Mouse (Mus musculus) right cerebral cortex, adult 2 months (tissue): ENCODE data around the gene Spi1.
"Not testable (repeated sequence)": the region's sequence is repeated elsewhere in the genome, so short reads cannot be mapped to it uniquely, and the experiment has no call there.

Experiments
- DNase-seq, 2 experiments: peaks; one replicate each; pipeline ENCODE4 v3.0.0; 2021 to 2022; ENCODE audit warnings: low spot score in 2 of 2

Spi1 gene

DNA sequence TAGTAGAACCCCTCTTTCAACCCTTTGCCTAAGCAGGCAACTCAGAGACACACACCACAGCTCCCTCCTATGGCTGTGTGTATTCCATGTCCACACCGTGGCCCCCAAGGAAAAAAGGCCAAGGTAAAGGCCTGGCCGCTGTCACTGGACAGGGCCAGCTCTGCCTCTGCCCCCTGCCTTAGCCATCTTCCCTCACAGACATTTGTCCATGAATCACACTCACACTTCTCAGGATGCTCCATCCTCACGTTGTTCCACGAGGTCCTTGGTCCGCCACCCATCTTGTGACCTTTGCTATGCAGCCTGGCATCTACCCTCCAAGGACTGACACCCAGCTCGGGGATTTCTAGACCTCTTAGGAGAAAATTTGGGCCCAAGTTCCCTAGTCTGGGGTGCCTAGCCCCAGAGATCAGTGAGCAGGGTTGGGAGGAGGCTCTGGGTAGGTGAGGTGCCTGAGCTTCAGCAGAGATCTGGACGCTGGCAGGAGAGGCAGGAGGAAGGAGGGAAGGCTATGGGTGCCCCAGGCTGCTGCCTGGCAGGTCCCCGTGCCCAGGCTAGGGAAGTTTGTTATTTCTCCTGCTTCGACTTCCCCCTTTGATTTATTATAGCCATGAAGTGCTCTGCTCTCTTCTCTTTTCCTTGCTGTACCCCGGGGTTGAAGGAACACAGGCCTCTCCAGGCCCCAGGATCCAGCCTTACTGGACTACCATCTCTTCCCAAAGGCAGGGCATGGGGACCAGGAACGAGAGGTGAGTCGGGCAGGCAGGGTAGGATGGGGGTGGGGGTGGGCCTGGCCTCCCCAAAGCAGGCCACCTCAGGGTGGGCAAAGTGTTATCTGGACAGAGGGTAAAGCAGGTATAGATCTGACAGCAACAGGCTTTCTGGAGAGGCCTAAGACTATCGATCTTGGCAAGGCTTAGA is at the start of gene Spi1:
TSS of gene Spi1 (plus strand) at position 616 of the 921 bp plus-strand sequence.
- DNase-seq = no peak

DNA sequence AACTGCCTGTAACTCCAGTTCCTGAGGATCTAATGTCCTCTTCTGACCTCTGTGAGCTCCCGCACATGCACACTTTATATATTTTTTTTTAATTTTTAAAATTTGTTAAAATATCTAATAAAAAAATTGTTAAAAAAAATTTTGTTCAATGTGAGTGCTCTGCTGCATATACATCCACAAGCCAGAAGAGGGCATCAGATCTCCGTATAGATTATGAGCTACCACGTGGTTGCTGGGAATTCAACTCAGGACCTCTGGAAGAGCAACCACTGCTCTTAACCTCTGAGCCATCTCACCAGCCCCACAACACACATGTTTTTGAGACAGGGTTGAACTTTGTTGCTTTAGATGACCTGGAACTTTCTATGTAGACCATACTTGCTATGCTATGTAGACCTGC is 49.2 kb upstream of the Spi1 start:
- no peak for DNase-seq

DNA sequence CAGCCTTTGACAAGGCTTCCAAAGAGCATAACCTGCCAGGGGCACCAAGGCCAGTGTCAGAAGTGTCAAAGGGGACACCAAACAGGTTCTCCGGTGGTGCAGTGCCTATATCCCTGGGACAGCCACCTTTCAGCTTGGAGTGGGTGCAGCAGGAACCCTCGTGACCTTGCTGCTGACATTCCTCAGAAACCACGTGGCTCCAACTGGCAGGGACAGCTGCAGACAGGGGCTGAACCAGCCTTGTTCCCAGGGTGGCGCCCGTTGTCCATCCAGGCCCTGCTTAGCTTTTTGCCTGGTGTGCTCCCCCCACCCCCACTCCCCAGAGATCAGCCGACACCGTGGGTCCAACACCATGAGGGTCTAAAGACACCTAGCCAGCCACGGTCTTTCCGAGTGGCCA is 46.8 kb upstream of the Spi1 start, which contains the start of gene Rapsn:
TSS of gene Rapsn (plus strand) at position 236 of the 400 bp plus-strand sequence.
- no peak for DNase-seq

DNA sequence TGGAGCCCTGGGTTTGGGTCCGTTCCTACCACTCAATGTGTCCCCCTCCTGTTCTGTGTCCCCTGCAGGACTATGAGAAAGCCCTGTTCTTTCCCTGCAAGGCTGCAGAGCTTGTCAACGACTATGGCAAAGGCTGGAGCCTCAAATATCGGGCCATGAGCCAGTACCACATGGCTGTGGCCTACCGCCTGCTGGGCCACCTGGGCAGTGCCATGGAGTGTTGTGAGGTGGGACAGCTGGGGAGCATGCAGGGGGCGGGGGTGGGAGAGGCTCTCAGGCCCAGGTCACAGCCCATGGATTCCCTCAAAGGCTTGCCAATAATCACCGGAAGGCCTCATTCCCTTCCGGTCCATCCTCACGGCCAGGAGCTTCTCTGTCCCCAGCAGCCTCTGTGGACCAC is 40.4 kb upstream of the Spi1 start:
- no peak for DNase-seq

DNA sequence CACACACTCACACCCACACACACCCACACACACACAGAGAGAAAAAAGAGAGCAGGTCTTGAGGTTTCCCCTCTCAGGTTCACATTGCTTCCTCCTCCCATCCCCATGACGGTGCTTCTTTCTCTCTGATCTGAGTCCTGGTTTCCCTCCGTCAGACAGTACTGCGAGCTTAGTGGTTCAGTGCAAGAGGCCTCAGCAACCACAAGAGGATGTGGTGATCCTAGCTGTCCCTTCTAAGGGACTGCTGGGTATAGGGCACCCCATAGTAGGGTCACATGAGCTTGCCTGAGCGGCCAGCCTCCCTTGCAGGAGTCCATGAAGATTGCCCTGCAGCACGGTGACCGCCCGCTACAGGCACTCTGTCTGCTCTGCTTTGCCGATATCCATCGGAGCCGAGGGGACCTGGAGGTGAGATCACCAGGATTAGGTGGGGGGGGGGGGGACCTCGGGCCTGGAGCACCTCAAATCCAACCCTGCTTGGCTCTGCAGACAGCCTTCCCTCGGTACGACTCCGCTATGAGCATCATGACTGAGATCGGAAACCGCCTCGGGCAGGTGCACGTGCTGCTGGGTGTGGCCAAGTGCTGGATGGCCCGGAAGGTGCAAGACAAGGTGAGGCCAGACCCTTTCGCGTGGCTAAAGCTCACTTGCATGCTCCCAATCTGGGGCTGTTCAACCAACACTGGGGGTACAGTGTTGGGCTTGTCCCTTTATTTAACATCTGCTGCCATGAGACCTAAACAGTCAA is 39.4 kb upstream of the Spi1 start:
- DNase-seq = no peak

DNA sequence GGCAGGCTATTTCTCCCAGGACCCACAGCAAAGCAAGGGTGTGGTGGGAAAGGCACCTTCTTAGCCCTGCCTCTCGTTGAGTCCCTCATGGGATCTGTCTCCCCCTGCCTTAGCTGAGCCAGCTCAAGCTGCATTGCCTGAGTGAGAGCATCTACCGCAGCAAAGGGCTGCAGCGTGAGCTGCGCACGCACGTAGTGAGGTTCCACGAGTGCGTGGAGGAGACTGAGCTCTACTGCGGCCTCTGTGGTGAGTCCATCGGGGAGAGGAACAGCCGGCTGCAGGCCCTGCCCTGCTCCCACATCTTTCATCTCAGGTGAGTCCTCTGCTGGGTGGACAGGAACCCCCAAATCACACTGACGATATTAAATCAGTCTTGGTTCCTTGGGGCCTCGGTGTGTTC is 37.5 kb upstream of the Spi1 start:
- DNase-seq = no peak

DNA sequence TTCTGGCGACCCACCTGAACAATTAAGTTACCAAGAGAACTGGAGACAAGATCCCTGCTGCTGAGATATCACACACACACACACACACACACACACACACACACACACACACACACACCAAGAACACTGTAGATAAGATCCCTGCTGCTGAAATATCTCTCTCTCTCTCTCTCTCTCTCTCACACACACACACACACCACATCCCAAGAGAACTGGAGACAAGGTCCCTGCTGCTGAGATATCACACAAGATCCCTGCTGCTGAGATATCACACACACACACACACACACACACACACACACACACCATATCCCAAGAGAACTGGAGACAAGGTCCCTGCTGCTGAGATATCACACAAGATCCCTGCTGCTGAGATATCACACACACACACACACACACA is 36.4 kb upstream of the Spi1 start:
- not testable (repeated sequence) for DNase-seq

DNA sequence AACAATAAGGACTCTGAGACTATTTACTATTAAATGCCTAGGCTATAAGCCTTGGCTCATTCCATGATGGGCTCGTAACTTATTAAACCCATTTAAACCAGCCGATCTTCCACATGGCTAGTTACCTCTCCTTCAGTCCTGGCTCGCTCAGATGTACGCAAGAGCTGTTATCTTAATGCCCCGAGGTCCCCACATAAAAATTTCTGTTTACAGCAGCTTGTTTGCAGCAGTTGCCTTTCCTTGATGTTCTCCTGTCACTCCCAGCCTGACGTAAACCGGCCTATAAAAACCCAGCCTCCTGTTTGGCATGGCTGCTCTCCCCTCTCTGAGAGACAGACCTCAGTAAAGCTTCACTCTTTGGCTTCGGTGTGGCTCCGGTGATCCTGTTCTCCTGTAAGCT is 34.8 kb upstream of the Spi1 start:
- DNase-seq = no peak

DNA sequence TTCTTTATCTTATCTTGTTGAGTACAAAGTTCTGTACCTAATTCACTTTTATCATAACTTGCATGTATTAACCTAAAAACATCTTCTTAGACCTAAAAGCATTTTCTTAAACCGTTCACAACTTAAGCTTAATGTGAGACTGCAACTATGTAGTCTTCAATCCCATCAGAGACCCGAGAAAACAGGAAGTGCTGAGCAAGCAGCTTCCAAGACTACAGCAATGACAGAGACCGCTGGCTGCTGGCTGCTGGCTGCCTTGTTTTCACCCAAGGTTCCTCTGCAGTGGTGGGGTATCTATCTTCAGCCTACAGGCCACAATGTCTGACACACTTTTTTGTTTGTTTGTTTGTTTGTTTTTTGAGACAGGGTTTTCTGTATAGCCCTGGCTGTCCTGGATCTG is 30.3 kb upstream of the Spi1 start:
- no peak for DNase-seq

DNA sequence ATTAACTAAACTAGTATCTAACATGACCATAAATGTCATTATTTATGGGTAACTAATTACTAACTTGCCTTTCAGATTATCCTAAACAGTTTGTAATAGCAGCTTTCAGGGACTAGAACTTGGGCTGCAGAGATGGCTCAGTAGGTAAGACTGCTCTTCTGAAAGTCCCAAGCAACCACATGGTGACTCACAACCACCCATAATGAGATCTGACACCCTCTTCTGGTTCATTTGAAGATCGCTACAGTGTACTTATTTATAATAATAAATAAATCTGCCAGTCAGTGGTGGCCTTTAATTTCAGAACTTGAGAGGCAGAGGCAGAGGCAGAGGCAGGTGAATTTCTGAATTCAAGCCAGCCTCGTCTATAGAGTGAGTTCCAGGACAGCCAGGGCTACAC is 29.4 kb upstream of the Spi1 start:
- no peak for DNase-seq

DNA sequence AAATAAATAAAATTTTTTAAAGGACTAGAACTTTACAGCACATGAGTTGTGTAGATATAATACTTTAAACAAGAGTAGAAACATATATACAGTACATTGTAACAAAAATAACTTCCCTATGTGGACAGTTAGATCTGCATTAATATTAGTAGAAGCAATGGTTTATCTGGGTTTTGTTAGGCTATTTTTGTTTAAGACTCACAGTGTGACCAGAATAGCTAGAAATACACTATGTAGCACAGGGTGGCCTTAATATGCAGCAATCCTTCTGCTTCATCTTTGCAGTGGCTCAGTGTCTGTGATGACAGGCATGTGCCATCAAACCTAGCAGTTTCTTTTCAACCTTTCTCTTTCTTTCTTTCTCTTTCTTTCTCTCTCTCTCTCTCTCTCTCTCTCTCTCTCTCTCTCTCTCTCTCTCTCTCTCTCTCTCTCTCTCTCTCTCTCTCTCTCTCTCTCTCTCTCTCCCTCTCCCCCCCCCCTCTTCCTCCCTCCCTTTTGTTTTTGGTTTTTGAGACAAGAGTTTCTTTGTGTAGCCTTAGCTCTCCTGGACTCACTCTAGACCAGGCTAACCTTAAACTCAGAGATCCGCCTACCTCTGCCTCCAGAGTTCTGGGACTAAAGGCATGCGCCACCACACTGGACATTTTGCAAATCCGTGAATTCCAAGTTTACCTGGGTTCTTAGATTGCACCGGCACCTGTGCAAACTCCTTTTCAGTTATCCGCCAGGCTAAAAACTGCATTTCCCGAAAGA is 28.8 kb upstream of the Spi1 start:
- no peak for DNase-seq

DNA sequence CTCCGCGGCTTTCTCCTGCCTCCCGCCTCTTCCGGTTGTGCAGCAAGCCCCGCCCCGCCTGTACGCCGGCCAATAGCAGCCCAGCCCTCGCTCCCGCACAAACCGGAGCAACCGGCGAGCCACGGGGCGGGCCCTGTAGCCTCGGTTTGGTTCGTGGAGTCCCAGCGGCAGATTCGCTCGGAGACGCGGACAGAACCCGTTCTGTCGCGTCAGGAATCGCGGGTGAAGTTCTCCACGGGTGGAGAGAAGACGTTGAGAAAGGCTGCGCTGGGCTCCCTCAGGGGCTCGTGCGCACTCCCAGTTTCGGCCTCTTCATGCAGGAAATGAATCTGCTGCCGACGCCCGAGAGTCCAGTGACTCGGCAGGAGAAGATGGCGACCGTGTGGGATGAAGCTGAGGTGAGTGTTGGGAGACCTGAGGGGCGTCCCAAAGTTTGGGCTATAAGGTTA is 28.2 kb upstream of the Spi1 start, which contains the start of gene Psmc3:
TSS of gene Psmc3 (plus strand) at position 76 of the 449 bp plus-strand sequence.
- peak; percentile 96 for DNase-seq

DNA sequence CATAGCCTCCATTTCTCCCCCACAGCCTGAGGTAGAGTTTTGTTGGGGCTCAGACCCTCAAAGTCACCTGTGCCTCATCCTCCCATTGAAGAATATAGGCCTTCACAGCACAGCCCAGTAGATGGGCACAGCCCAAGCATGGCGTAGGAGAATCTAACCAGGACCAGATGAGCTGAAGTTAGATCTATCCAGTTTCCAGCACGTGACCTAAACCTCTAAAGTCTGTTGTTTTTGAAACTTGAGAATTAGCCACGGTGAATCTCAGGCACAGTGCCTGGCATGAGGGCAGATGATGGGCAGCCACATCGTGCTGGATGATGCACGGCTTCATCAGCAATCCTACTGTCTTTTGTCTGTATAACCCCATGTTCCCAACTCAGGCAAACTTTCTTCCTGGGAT is 23.8 kb upstream of the Spi1 start:
- no peak for DNase-seq

DNA sequence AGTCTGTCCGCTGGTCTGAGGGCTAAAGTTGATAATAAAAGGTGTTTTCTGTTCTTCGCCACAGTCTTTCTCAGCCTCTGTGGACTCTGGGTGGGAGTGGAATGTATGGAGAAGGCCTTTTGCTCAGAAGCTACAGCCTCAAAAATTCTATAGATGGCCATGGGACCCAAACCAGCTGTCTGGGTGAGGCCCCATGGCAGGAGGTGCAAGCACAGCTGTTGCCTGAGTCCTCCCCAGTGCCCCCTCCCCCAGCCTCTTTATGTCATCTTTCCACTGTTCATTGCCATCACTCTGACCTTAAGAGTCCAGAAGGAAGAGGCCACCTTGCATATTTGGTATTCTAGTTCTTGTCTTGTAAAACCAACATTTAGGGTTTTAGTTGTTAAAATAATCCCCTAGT is 22.8 kb upstream of the Spi1 start:
- DNase-seq = no peak

DNA sequence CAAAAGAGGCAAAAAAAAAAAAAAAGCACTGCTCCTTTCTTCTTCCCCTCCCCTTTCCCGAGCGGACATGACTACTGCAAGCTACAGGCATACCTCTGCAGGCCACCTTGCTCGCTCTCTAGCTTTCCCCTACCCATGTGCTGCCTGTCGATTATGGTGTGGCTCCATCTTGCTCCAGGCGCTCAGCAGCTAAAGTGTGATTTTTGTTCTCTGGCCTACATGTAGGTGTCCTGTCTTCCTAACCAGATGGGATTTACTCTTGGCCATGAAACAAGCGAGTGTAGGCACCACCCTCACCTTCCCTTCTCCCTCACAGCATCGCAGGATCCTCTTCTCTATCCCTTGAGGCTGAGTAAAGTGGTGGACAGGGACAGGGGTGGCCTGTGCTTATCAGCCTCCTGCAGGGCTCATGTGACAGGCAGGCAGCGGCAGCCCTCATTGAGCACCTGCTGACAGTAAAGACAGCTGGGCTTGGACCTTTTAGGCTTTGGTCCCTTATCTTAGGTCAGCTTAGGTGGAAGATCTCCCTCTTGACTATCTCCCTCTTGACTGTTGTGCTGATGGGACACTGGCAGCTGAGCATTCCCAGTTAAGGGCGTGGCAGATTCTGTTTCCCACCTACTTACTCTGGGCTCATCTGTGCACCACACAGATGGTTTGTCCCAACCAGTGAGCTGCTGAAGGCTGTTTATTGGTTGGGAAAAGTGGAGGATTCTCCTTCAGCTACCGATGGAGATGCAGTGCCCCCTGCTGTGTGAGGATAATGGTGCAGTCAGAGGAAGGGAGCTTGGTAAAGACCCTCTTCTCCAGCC is 21.4 kb upstream of the Spi1 start:
- peak; percentile 78 to 79 for DNase-seq

DNA sequence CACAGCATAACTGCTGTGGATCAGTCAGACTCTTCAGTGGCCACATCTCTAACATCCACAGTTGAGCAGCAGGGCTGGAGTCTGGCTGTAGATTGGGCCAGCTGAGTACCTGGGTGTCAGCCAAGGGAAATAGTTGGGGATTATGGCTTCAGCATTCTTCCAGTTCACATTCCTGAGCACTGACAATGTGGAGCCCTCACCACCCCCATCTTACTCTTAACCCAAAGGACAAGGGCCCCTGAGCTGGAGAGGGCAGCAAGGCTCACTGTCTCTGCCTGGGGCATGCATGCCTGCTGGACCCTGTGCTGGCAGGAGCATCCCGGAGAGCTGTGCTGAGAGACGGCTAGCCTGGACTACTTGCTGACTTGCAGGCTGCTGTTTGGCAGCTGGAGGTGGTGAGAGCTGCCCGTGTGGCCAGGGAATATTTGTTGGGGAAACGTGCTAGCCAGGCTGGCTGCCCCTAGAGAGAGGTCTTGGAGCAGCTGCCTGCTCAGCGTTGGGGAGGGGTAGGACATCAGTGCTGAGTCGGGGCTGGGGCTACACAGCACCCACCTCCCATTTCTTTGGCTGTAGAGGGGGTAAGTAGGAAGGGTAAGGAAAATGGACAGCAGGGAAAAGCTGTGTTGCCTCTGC is 20.2 kb upstream of the Spi1 start:
- no peak for DNase-seq

DNA sequence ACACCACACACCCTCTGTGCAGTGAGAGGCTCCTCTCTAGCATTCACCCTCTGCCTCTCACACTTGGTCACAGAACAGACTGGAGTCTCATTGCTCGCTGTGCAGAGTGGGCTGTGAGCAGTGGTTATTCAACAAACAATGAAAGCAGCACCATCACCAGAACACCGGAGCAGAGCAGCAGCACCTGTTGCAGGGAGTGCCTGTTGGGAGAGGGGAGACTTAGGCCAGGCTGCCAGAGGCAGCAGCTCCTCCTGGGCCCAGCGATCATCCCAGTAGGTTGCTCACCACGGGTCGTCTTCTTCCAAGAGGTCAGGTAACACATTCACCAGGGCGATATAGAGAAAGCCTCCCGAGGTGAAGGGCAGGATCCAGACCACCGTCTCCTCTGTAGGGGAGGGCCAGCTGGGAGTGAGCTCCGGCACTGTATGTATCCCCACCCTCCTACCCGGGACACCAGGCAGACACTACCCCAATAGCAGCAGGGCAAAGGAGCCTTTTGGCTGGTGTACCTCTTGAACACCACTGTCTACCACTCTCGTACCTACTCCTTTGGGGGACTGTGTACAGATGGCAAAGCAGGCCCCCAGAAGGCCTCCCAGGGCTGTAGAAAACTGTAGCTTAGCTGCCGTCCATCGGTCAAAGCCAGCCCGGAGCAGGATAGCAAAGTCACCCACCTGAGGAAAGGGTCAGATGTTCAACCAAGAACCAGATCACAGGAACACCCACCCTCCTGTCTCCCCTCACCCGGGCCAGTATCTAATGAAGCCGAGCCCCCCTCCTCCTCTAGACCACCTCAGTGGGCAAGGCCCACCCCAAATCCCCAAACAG is 19.2 kb upstream of the Spi1 start:
- no peak for DNase-seq

DNA sequence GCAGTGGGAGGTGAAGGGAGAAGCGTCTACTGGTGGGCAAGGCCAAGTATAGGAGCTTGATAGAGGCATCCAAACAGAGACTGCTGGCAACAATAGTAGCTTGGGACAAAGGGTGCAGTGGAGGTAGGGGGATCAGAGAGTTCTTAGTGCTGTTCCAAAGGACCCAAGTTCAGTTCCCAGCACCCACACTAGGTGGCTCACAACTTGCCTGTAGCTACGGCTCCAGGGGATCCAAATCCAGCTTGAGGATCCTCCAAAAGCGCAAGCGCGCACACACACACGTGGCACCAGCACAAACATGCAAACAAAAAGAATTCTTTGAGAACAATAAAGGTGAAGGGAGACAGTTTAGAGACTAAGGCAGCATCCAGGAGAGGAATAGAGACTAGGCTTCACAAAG is 18.0 kb upstream of the Spi1 start:
- DNase-seq = no peak

DNA sequence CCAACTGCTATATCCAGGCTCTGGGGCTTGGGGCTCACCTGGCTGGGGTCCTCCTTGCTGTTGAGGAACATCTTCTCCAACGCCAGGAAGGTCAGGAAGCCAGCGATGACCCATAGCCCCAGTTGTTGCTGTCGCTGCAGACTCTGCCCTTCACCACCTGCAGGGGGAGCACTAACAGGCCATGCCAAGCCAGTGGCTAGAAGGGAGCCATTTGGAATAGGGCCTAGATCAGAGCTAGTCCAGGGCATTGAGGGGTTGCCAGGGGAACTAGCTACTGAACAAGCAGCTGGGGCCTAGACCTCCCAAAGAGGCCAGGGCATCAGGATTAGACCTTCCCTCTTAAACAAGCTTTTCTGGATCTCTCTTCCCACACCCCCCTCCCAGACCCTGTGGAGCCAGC is 16.6 kb upstream of the Spi1 start:
- peak in 1 of 2 experiments; percentile 51 for DNase-seq

DNA sequence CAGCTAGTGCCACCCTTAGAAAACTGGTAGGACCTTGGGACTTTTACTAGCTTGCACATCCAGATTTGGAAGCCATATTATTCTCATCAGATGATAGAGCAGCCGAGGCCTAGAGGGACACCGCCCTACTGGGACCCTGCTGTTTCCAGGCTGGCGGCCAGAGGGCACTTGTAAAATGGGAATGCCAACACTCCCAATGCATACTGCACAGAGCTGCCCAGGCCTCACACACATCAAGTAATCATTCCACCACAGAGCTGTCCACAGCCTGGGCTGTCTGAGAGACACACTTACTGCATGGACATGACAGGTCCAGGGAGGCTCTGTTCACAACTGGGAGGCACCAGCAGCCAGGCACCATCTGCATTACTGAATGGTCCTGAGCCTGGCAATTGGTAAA is 15.7 kb upstream of the Spi1 start:
- DNase-seq = no peak
